Mouse (Mus musculus): ENCODE measurements at regions not wholly inside any gene's neighbourhood (a gene's known extent, or its start where the extent isn't known, plus 50 kb on each side); places are given as distances from the start of the nearest gene placed in this dataset.

GRCm38 (mm10) chr12:79907583-79907982 is 205.2 kb downstream of the Zfp36l1 start:
- Histone ChIP-seq H3K36me3 (no peaks in the 10 kb centered on the region), H3K27ac (peak overlapping the region; percentile 92), H3K4me1 (peaks cover 64% of the 10 kb centered on the region), H3K4me2 (no peak overlapping the region), H3K27me3 (no peaks in the 10 kb centered on the region), H3K9me3 (replicated peaks) (no peaks in the 10 kb centered on the region), H3K4me3 (replicated peaks) (no peak overlapping the region), H3K9ac (no peak overlapping the region)
- ATAC-seq (replicated peaks; ENCODE audit: low FRiP score): no peak
- WGBS: 47% methylated on average over 5 of the region's 5 CpGs

GRCm38 (mm10) chr12:79906738-79907365 is 206.0 kb downstream of the Zfp36l1 start:
- 52% methylated on average over 10 of the region's 10 CpGs for WGBS
- peak; percentile 27; the same call in 1 of the 2 replicates for ATAC-seq (replicated peaks; ENCODE audit: low FRiP score)
- Histone ChIP-seq H3K9ac (no peak overlapping the region), H3K27ac (peak overlapping the region; percentile 92), H3K4me2 (no peak overlapping the region), H3K9me3 (replicated peaks) (no peaks in the 10 kb centered on the region), H3K4me1 (peaks cover 67% of the 10 kb centered on the region), H3K36me3 (no peaks in the 10 kb centered on the region), H3K4me3 (replicated peaks) (no peak overlapping the region), H3K27me3 (no peaks in the 10 kb centered on the region)

GRCm38 (mm10) chr12:79905828-79906737 is 206.7 kb downstream of the Zfp36l1 start:
- 0 out of 2 replicates have a peak overlapping the region, but pooled peaks have one; percentile 18 for H3K9ac ChIP-seq
- no peak overlapping the region for H3K4me2 ChIP-seq
- 0 out of 2 replicates have a peak, but pooled peaks have one; percentile 11 for ATAC-seq (replicated peaks; ENCODE audit: low FRiP score)
- H3K4me3 ChIP-seq (replicated peaks): no peak overlapping the region
- H3K27me3 ChIP-seq: no peaks in the 10 kb centered on the region
- H3K36me3 ChIP-seq: no peaks in the 10 kb centered on the region
- 46% methylated on average over 10 of the region's 10 CpGs for WGBS
- H3K4me1 ChIP-seq: peaks cover 63% of the 10 kb centered on the region
- H3K27ac ChIP-seq: peak overlapping the region; percentile 92
- H3K9me3 ChIP-seq (replicated peaks): no peaks in the 10 kb centered on the region

- Histone ChIP-seq H3K4me2 (no peak overlapping the region), H3K36me3 (no peaks in the 10 kb centered on the region), H3K9ac (no peak overlapping the region), H3K4me3 (replicated peaks) (no peak overlapping the region), H3K9me3 (replicated peaks) (no peaks in the 10 kb centered on the region), H3K4me1 (peaks cover 63% of the 10 kb centered on the region), H3K27ac (peak overlapping the region; percentile 92), H3K27me3 (no peaks in the 10 kb centered on the region)
- 2% methylated on average over 2 of the region's 2 CpGs for WGBS
- ATAC-seq (replicated peaks; ENCODE audit: low FRiP score): peak; percentile 55
These were observed 207.8 kb downstream of the Zfp36l1 start for GRCm38 (mm10) chr12:79904913-79905549.

GRCm38 (mm10) chr12:79902761-79903160 is 210.1 kb downstream of the Zfp36l1 start:
- Histone ChIP-seq H3K4me3 (replicated peaks) (no peak overlapping the region), H3K9me3 (replicated peaks) (0 out of 2 replicates have a peak, but pooled peaks cover 5% of the 10 kb centered on the region), H3K4me1 (peaks cover 77% of the 10 kb centered on the region), H3K4me2 (no peak overlapping the region), H3K36me3 (no peaks in the 10 kb centered on the region), H3K9ac (no peak overlapping the region), H3K27me3 (no peaks in the 10 kb centered on the region), H3K27ac (peak overlapping the region; percentile 92)
- no peak for ATAC-seq (replicated peaks; ENCODE audit: low FRiP score)
- WGBS: 73% methylated on average over 7 of the region's 7 CpGs

GRCm38 (mm10) chr12:79902163-79902562 is 210.7 kb downstream of the Zfp36l1 start:
- Histone ChIP-seq H3K4me1 (peaks cover 77% of the 10 kb centered on the region), H3K36me3 (no peaks in the 10 kb centered on the region), H3K9ac (no peak overlapping the region), H3K4me2 (no peak overlapping the region), H3K27me3 (no peaks in the 10 kb centered on the region), H3K4me3 (replicated peaks) (no peak overlapping the region), H3K27ac (peak overlapping the region; percentile 92), H3K9me3 (replicated peaks) (0 out of 2 replicates have a peak, but pooled peaks cover 5% of the 10 kb centered on the region)
- WGBS: 59% methylated on average over 7 of the region's 7 CpGs
- no peak for ATAC-seq (replicated peaks; ENCODE audit: low FRiP score)

GRCm38 (mm10) chr12:79898198-79898930 is 214.4 kb downstream of the Zfp36l1 start:
- peak; percentile 71 for ATAC-seq (replicated peaks; ENCODE audit: low FRiP score)
- Histone ChIP-seq H3K27ac (peak overlapping the region; percentile 93), H3K9me3 (replicated peaks) (0 out of 2 replicates have a peak, but pooled peaks cover 5% of the 10 kb centered on the region), H3K9ac (no peak overlapping the region), H3K36me3 (no peaks in the 10 kb centered on the region), H3K27me3 (no peaks in the 10 kb centered on the region), H3K4me2 (peak overlapping the region; percentile 24; the same call in 1 of the 2 replicates), H3K4me1 (peaks cover 65% of the 10 kb centered on the region), H3K4me3 (replicated peaks) (no peak overlapping the region)
- WGBS: 8% methylated on average over 12 of the region's 12 CpGs

GRCm38 (mm10) chr12:79895975-79896374 is 216.8 kb downstream of the Zfp36l1 start:
- peaks cover 59% of the 10 kb centered on the region for H3K4me1 ChIP-seq
- H3K9me3 ChIP-seq (replicated peaks): 0 out of 2 replicates have a peak, but pooled peaks cover 5% of the 10 kb centered on the region
- H3K27ac ChIP-seq: peak overlapping the region; percentile 81
- WGBS: 24% methylated on average over 6 of the region's 6 CpGs
- no peak overlapping the region for H3K9ac ChIP-seq
- no peak overlapping the region for H3K4me3 ChIP-seq (replicated peaks)
- peak overlapping the region; percentile 13; the same call in 1 of the 2 replicates for H3K4me2 ChIP-seq
- H3K36me3 ChIP-seq: no peaks in the 10 kb centered on the region
- no peaks in the 10 kb centered on the region for H3K27me3 ChIP-seq
- peak; percentile 59 for ATAC-seq (replicated peaks; ENCODE audit: low FRiP score)

GRCm38 (mm10) chr12:79895324-79895723 is 217.5 kb downstream of the Zfp36l1 start:
- Histone ChIP-seq H3K27ac (peak overlapping the region; percentile 81), H3K27me3 (no peaks in the 10 kb centered on the region), H3K4me3 (replicated peaks) (no peak overlapping the region), H3K9me3 (replicated peaks) (0 out of 2 replicates have a peak, but pooled peaks cover 5% of the 10 kb centered on the region), H3K9ac (no peak overlapping the region), H3K4me2 (0 out of 2 replicates have a peak overlapping the region, but pooled peaks have one; percentile 8), H3K36me3 (no peaks in the 10 kb centered on the region), H3K4me1 (peaks cover 62% of the 10 kb centered on the region)
- 48% methylated on average over 7 of the region's 7 CpGs for WGBS
- peak; percentile 68 for ATAC-seq (replicated peaks; ENCODE audit: low FRiP score)

GRCm38 (mm10) chr12:79892871-79893270 is 219.9 kb downstream of the Zfp36l1 start:
- Histone ChIP-seq H3K4me1 (peaks cover 61% of the 10 kb centered on the region), H3K4me3 (replicated peaks) (no peak overlapping the region), H3K36me3 (no peaks in the 10 kb centered on the region), H3K9me3 (replicated peaks) (no peaks in the 10 kb centered on the region), H3K27me3 (no peaks in the 10 kb centered on the region), H3K27ac (0 out of 2 replicates have a peak overlapping the region, but pooled peaks have one; percentile 10), H3K9ac (no peak overlapping the region), H3K4me2 (no peak overlapping the region)
- 80% methylated on average over 8 of the region's 8 CpGs for whole genome bisulfite sequencing
- no peak for ATAC-seq (replicated peaks; ENCODE audit: low FRiP score)

GRCm38 (mm10) chr12:79891942-79892341 is 220.9 kb downstream of the Zfp36l1 start:
- Histone ChIP-seq H3K9ac (no peak overlapping the region), H3K9me3 (replicated peaks) (no peaks in the 10 kb centered on the region), H3K4me1 (peaks cover 63% of the 10 kb centered on the region), H3K36me3 (no peaks in the 10 kb centered on the region), H3K4me3 (replicated peaks) (no peak overlapping the region), H3K27me3 (no peaks in the 10 kb centered on the region), H3K27ac (no peak overlapping the region), H3K4me2 (no peak overlapping the region)
- 49% methylated on average over 4 of the region's 4 CpGs for WGBS
- ATAC-seq (replicated peaks; ENCODE audit: low FRiP score): no peak
